Mouse (Mus musculus) MEL (cell line): Measurements from ENCODE around the gene Fgfr2. TPM values are rescaled to one million over a fixed set of nuclear protein-coding genes. Genes with fewer than 3 reads are reported as not detected.

ENCODE experiments used
- DNase-seq: peaks from one replicate; pipeline ENCODE4 v3.0.0; 2011; ENCODE audit warnings: low read depth, low spot score
- H3K27ac ChIP-seq: 2 replicates; pipeline ENCODE4 v1.5.1; 2012; ENCODE audit warnings: low read depth, mild to moderate bottlenecking, control low read depth, low read length, moderate library complexity; ENCODE audit not compliant: control insufficient read depth
- H3K27me3 ChIP-seq, 2 experiments: fragments of 150-350 bp in 1 of 2; sonication (generic) in 1 of 2; 2 replicates each; pipeline ENCODE4 v1.6.1; 2012; ENCODE audit warnings: low read length in 2 of 2, mild to moderate bottlenecking in 2 of 2, improper control_type of control experiment in 1 of 2, moderate library complexity in 1 of 2; ENCODE audit not compliant: insufficient read depth in 2 of 2, control insufficient read depth in 1 of 2
- H3K36me3 ChIP-seq, 2 experiments: 2 replicates each; pipeline ENCODE4 v1.6.1; 2012 to 2014; ENCODE audit warnings: low read length in 2 of 2, improper control_type of control experiment in 1 of 2, inconsistent platforms in 1 of 2, mild to moderate bottlenecking in 1 of 2; ENCODE audit not compliant: insufficient read depth in 2 of 2, control insufficient read depth in 1 of 2
- H3K4me1 ChIP-seq, 2 experiments: fragments of 150-350 bp in 1 of 2; sonication (generic) in 1 of 2; 2 replicates each; pipeline ENCODE4 v1.6.1; 2012; ENCODE audit warnings: low read length in 2 of 2, improper control_type of control experiment in 1 of 2, mild to moderate bottlenecking in 1 of 2; ENCODE audit not compliant: insufficient read depth in 2 of 2, control insufficient read depth in 1 of 2
- H3K4me3 ChIP-seq, 2 experiments: fragments of 150-350 bp in 1 of 2; sonication (generic) in 1 of 2; 2 replicates each; pipeline ENCODE4 v1.5.1; 2012; ENCODE audit warnings: low read depth in 2 of 2, low read length in 2 of 2, mild to moderate bottlenecking in 2 of 2, moderate library complexity in 2 of 2, control low read depth in 1 of 2, improper control_type of control experiment in 1 of 2; ENCODE audit not compliant: control insufficient read depth in 1 of 2, insufficient read depth in 1 of 2
- H3K79me2 ChIP-seq: 2 replicates; pipeline ENCODE4 v1.6.1; 2012; ENCODE audit warnings: mild to moderate bottlenecking, low read length, moderate library complexity; ENCODE audit not compliant: control insufficient read depth, poor library complexity, insufficient read depth
- H3K9ac ChIP-seq: 2 replicates; pipeline ENCODE4 v1.6.1; 2012; ENCODE audit warnings: low read depth, mild to moderate bottlenecking, control low read depth, low read length, moderate library complexity; ENCODE audit not compliant: control insufficient read depth, poor library complexity, severe bottlenecking
- H3K9me3 ChIP-seq: fragments of 150-350 bp; sonication (generic); replicated peaks from 2 replicates; pipeline ENCODE4 v1.6.1; 2012; ENCODE audit warnings: mild to moderate bottlenecking, low read length, improper control_type of control experiment, moderate library complexity; ENCODE audit not compliant: insufficient read depth
- BHLHE40 ChIP-seq: IDR thresholded peaks from 2 replicates; pipeline ENCODE4 v1.6.1; 2012; ENCODE audit warnings: low read depth, mild to moderate bottlenecking, inconsistent platforms, low read length, improper control_type of control experiment, borderline replicate concordance
- ELF1 ChIP-seq: IDR thresholded peaks from 2 replicates; pipeline ENCODE4 v1.6.1; 2014; ENCODE audit warnings: low read depth, mild to moderate bottlenecking, inconsistent platforms, low read length, improper control_type of control experiment, moderate library complexity
- GABPA ChIP-seq: IDR thresholded peaks from 2 replicates; pipeline ENCODE4 v1.6.1; 2012; ENCODE audit warnings: low read depth, mild to moderate bottlenecking, inconsistent platforms, low read length, improper control_type of control experiment, moderate library complexity
- HCFC1 ChIP-seq: IDR thresholded peaks from 2 replicates; pipeline ENCODE4 v1.6.1; 2012; ENCODE audit warnings: low read depth, mild to moderate bottlenecking, inconsistent platforms, low read length, improper control_type of control experiment, moderate library complexity
- JUND ChIP-seq: IDR thresholded peaks from 2 replicates; pipeline ENCODE4 v1.6.1; 2011; ENCODE audit warnings: low read depth, mild to moderate bottlenecking, improper control_type of control experiment, low read length
- MEF2A ChIP-seq: IDR thresholded peaks from 2 replicates; pipeline ENCODE4 v1.6.1; 2014; ENCODE audit warnings: low read depth, mild to moderate bottlenecking, inconsistent platforms, low read length, improper control_type of control experiment; ENCODE audit not compliant: poor library complexity, insufficient replicate concordance, severe bottlenecking; ENCODE audit errors: extremely low read depth
- MXI1 ChIP-seq: IDR thresholded peaks from 2 replicates; pipeline ENCODE4 v1.6.1; 2011; ENCODE audit warnings: mild to moderate bottlenecking, low read depth, low read length, improper control_type of control experiment
- MYC ChIP-seq: IDR thresholded peaks from 2 replicates; pipeline ENCODE4 v1.6.1; 2011; ENCODE audit warnings: low read depth, mild to moderate bottlenecking, low read length, improper control_type of control experiment, moderate library complexity
- TAL1 ChIP-seq: IDR thresholded peaks from 2 replicates; pipeline ENCODE4 v1.6.1; 2012; ENCODE audit warnings: mild to moderate bottlenecking, inconsistent platforms, low read length, moderate library complexity, mixed read lengths
- UBTF ChIP-seq: IDR thresholded peaks from 2 replicates; pipeline ENCODE4 v1.6.1; 2012; ENCODE audit warnings: low read depth, mild to moderate bottlenecking, inconsistent platforms, low read length, improper control_type of control experiment, moderate library complexity, borderline replicate concordance; ENCODE audit not compliant: insufficient read depth
- USF2 ChIP-seq, 2 experiments: IDR thresholded peaks; 2 replicates each; pipeline ENCODE4 v1.6.1; 2011 to 2012; ENCODE audit warnings: improper control_type of control experiment in 2 of 2, low read length in 2 of 2, borderline replicate concordance in 1 of 2, inconsistent platforms in 1 of 2, low read depth in 1 of 2, mild to moderate bottlenecking in 1 of 2; ENCODE audit not compliant: insufficient read depth in 1 of 2
- ZKSCAN1 ChIP-seq: IDR thresholded peaks from 2 replicates; pipeline ENCODE4 v1.6.1; 2012; ENCODE audit warnings: low read depth, mild to moderate bottlenecking, inconsistent platforms, low read length, improper control_type of control experiment, moderate library complexity
- ZNF384 ChIP-seq: IDR thresholded peaks from 2 replicates; pipeline ENCODE4 v1.6.1; 2012; ENCODE audit warnings: low read depth, mild to moderate bottlenecking, inconsistent platforms, low read length, improper control_type of control experiment
- polyA plus RNA-seq, 2 experiments: library from polyadenylated mRNA; stranded (reverse) in 1 of 2; unstranded in 1 of 2; fragments of >175 nt in 1 of 2; fragments of >200 nt in 1 of 2; gene quantifications; 2 replicates each; pipeline versions ENCODE4 v1.2.1 to v1.2.4; 2012; ENCODE audit warnings: low replicate concordance in 2 of 2, low read depth in 1 of 2; ENCODE audit not compliant: insufficient read length in 2 of 2, insufficient read depth in 1 of 2, missing spikeins in 1 of 2
- total RNA-seq: library from RNA; depleted of rRNA; stranded (reverse); fragments of 300-350 nt; gene quantifications from 2 replicates; pipeline ENCODE4 v1.2.3, GENCODE M21; 2012

Gene Fgfr2
- total and polyA plus RNA-seq, 3 experiments = not detected

DNA sequence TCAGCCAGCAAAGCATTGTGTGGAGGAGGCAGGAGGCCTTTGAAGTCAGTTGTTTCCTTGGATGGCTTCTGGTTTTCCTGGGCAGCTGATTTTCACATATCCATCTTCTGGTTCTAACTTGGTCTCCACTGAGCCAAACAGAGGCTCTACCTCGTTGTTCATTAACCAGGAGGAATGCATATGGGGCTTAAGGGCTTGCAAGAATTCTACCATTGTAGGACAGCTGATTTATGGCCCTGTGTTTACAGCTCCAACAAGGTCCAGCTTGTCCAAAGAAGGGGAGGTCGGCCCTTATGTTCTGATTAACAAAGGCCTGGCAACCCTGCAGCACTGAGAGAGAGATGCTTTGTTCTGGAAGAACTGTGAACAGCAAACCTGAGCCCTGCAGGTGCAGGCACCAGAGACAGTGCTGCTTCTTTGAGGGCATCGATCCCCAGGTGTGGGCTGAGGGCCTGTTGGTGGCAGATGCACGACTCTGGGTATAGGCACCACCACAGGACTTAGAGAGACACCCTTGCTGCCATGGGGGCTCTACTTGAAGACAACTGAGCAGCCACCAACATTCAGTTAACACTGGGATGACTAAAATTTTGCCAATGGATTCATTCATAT is 2787.6 kb downstream of the Fgfr2 start:
- Histone ChIP-seq H3K79me2 (no peaks in the 10 kb centered on the region), H3K4me1 (no peaks in the 10 kb centered on the region), H3K9me3 (no peaks in the 10 kb centered on the region), H3K27ac (no peak overlapping the region), H3K9ac (no peak overlapping the region), H3K27me3 (no peaks in the 10 kb centered on the region), H3K4me3 (no peak overlapping the region), H3K36me3 (no peaks in the 10 kb centered on the region)
- no peak for TF ChIP-seq MXI1
- no peak for TF ChIP-seq BHLHE40
- TF ChIP-seq MYC = no peak
- TF ChIP-seq GABPA = no peak
- no peak for DNase-seq

DNA sequence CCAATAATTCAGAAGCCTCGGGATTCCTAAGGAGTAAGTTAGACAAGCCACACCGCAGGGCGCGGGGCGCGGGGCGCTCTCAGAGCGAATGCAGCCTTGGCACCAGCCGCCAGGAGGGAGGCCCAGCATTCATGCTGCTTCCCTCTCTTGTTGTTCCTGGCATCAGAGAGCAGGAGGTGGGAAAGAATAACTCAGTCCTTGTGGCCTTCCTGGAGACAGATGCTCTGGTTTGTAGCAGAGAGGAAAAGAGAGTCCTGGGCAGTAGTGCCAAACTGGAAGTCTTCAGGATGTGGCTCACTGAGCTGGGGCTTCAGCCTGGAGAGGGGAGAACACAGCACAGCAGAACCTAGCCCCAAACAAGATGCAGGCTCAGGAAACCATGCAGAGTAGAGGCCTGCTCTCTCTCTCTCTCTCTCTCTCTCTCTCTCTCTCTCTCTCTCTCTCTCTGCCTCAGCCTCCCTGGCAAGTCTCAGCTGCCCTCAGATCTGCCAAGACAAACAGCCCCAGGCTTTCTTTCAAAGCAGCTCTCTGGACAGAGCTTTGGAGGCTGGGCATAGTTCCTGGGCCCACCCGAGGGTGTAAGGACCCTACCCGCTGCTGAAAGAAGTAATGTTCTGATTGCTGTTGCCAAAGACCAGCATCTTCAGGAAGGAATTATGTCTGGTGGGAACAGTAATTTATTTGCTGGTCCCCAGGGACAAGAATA is 2790.5 kb downstream of the Fgfr2 start:
- Histone ChIP-seq H3K4me1 (no peaks in the 10 kb centered on the region), H3K9ac (no peak overlapping the region), H3K4me3 (no peak overlapping the region), H3K27ac (no peak overlapping the region), H3K79me2 (no peaks in the 10 kb centered on the region), H3K9me3 (no peaks in the 10 kb centered on the region), H3K27me3 (no peaks in the 10 kb centered on the region), H3K36me3 (no peaks in the 10 kb centered on the region)
- no peak for DNase-seq
- TF ChIP-seq JUND = no peak
- TF ChIP-seq ELF1 = no peak
- no peak for TF ChIP-seq TAL1
- no peak for TF ChIP-seq USF2 (IDR thresholded peaks at IDR 0.05; ENCODE audit: borderline replicate concordance in 1 of 2, insufficient read depth in 1 of 2, low read depth in 1 of 2, low read length in 2 of 2)
- TF ChIP-seq HCFC1 = no peak
- no peak for TF ChIP-seq ZKSCAN1
- no peak for TF ChIP-seq MEF2A
- TF ChIP-seq UBTF = no peak
- no peak for TF ChIP-seq ZNF384
